In genomic region chr14:25607968-25608491, GRCm38 (mm10) we compare ENCODE assay signal across 8 mouse cellular contexts.
A peak's percentile ranks its signal among the peaks of the same experiment; 100 is the strongest.
DNase-seq lines count a peak whose midpoint lies in the region; ATAC-seq and TF ChIP-seq lines count a peak whose summit lies in the region.

No protein-coding gene starts in this region.

- H3K27me3 ChIP-seq in erythroblast, embryonic 14.5 days (ENCODE audit: control insufficient read depth) = peaks cover 50% of the 10 kb centered on the region
- H3K27me3 ChIP-seq in forebrain, embryonic 11.5 days (ENCODE audit: control insufficient read depth, insufficient read depth, low read length) = no peaks in the 10 kb centered on the region
- H3K27me3 ChIP-seq in hindbrain, embryonic 16.5 days (replicated peaks; ENCODE audit: control insufficient read depth, insufficient read depth, low read length) = no peaks in the 10 kb centered on the region
- H3K27me3 ChIP-seq in liver, adult 2 months (ENCODE audit: control insufficient read depth, insufficient read depth, low read length) = no peaks in the 10 kb centered on the region
- no peaks in the 10 kb centered on the region for H3K27me3 ChIP-seq in stomach, postnatal 0 days (ENCODE audit: control insufficient read depth, insufficient read depth, low read length)

- no peak for ATAC-seq in erythroblast, adult 5-6 weeks (replicated peaks; ENCODE audit: low FRiP score, poor library complexity, severe bottlenecking)
- peak; percentile 66 for ATAC-seq in activated CD4-positive, CD25-positive, alpha-beta regulatory T cell, adult 4 months
- peak; percentile 72 for ATAC-seq in forebrain, embryonic 11.5 days (replicated peaks; ENCODE audit: low FRiP score)
- peak; percentile 67 for ATAC-seq in hindbrain, embryonic 16.5 days
- peak; percentile 43 for ATAC-seq in monocyte, adult 5-6 weeks (replicated peaks; ENCODE audit: insufficient number of reproducible peaks, low FRiP score, low TSS enrichment, poor library complexity, severe bottlenecking)
- peak; percentile 36 for ATAC-seq in stomach, postnatal 0 days (ENCODE audit: low FRiP score, low TSS enrichment)

- H3K36me3 ChIP-seq in erythroblast, embryonic 14.5 days (ENCODE audit: control insufficient read depth) = no peaks in the 10 kb centered on the region
- no peaks in the 10 kb centered on the region for H3K36me3 ChIP-seq in forebrain, embryonic 11.5 days (ENCODE audit: control insufficient read depth, insufficient read depth, low read length)
- no peaks in the 10 kb centered on the region for H3K36me3 ChIP-seq in hindbrain, embryonic 16.5 days (ENCODE audit: control insufficient read depth, insufficient read depth, low read length)
- no peaks in the 10 kb centered on the region for H3K36me3 ChIP-seq in liver, adult 2 months (ENCODE audit: control insufficient read depth, insufficient read depth, low read length)
- H3K36me3 ChIP-seq in stomach, postnatal 0 days (ENCODE audit: control insufficient read depth, insufficient read depth, low read length) = no peaks in the 10 kb centered on the region

- TF ChIP-seq CTCF in liver, adult 2 months (IDR thresholded peaks at IDR 0.05; ENCODE audit: low read depth, low read length) = no peak
- 0 out of 2 replicates have a peak, but pooled peaks have one; percentile 7 for TF ChIP-seq CTCF in stomach, postnatal 0 days (IDR thresholded peaks at IDR 0.05; ENCODE audit: low read depth)

- peaks cover 17% of the 10 kb centered on the region; the same call in 1 of the 2 replicates for H3K79me2 ChIP-seq in liver, adult 2 months (ENCODE audit: control insufficient read depth, insufficient read depth, low read length)

- no peaks in the 10 kb centered on the region for H3K9me3 ChIP-seq in erythroblast, embryonic 14.5 days (ENCODE audit: control insufficient read depth, low read length)
- H3K9me3 ChIP-seq in forebrain, embryonic 11.5 days (ENCODE audit: control insufficient read depth, low read length) = no peaks in the 10 kb centered on the region
- no peaks in the 10 kb centered on the region for H3K9me3 ChIP-seq in hindbrain, embryonic 16.5 days (ENCODE audit: control insufficient read depth, low read length)
- H3K9me3 ChIP-seq in stomach, postnatal 0 days (ENCODE audit: control insufficient read depth, low read length) = no peaks in the 10 kb centered on the region

- TF ChIP-seq EP300 in stomach, postnatal 0 days (optimal IDR thresholded peaks at IDR 0.05) = no peak

- H3K27ac ChIP-seq in forebrain, embryonic 11.5 days (ENCODE audit: low read depth, low read length) = peak overlapping the region; percentile 98
- peak overlapping the region; percentile 98 for H3K27ac ChIP-seq in hindbrain, embryonic 16.5 days (ENCODE audit: low read depth, low read length)
- 0 out of 2 replicates have a peak overlapping the region, but pooled peaks have one; percentile 28 for H3K27ac ChIP-seq in liver, adult 2 months (replicated peaks; ENCODE audit: insufficient read depth, low read depth, low read length)
- peak overlapping the region; percentile 89 for H3K27ac ChIP-seq in stomach, postnatal 0 days (replicated peaks)

- under 1% methylated on average over 37 of the region's 53 CpGs for WGBS in forebrain, embryonic 11.5 days
- under 1% methylated on average over 29 of the region's 53 CpGs for WGBS in hindbrain, embryonic 16.5 days
- 79% methylated on average over 53 of the region's 53 CpGs for WGBS in liver, adult 2 months
- 5% methylated on average over 30 of the region's 53 CpGs for WGBS in stomach, postnatal 0 days

- H3K4me3 ChIP-seq in erythroblast, embryonic 14.5 days (replicated peaks) = peak overlapping the region; percentile 37
- H3K4me3 ChIP-seq in forebrain, embryonic 11.5 days (ENCODE audit: low read depth, low read length) = peak overlapping the region; percentile 83
- peak overlapping the region; percentile 61 for H3K4me3 ChIP-seq in hindbrain, embryonic 16.5 days (ENCODE audit: low read length)
- peak overlapping the region; percentile 59 for H3K4me3 ChIP-seq in liver, adult 2 months (ENCODE audit: insufficient read depth, low read depth, low read length)
- peak overlapping the region; percentile 71 for H3K4me3 ChIP-seq in stomach, postnatal 0 days (ENCODE audit: low read depth, low read length)

- peak overlapping the region; percentile 97 for H3K4me2 ChIP-seq in forebrain, embryonic 11.5 days (ENCODE audit: low read depth, low read length, severe bottlenecking)
- H3K4me2 ChIP-seq in hindbrain, embryonic 16.5 days (ENCODE audit: low read length) = peak overlapping the region; percentile 80
- peak overlapping the region; percentile 100 for H3K4me2 ChIP-seq in stomach, postnatal 0 days (replicated peaks; ENCODE audit: low read depth)

- TF ChIP-seq POLR2A in liver, adult 2 months (IDR thresholded peaks at IDR 0.05; ENCODE audit: extremely low read depth, insufficient read depth, low read length) = no peak

- H3K4me1 ChIP-seq in erythroblast, embryonic 14.5 days (ENCODE audit: control insufficient read depth) = peaks cover 11% of the 10 kb centered on the region
- H3K4me1 ChIP-seq in forebrain, embryonic 11.5 days (replicated peaks; ENCODE audit: control insufficient read depth, insufficient read depth, low read length) = peaks cover 61% of the 10 kb centered on the region
- peaks cover 59% of the 10 kb centered on the region for H3K4me1 ChIP-seq in hindbrain, embryonic 16.5 days (ENCODE audit: control insufficient read depth, insufficient read depth, low read depth, low read length)
- peaks cover 10% of the 10 kb centered on the region for H3K4me1 ChIP-seq in liver, adult 2 months (ENCODE audit: control insufficient read depth, insufficient read depth, low read length)
- peaks cover 25% of the 10 kb centered on the region for H3K4me1 ChIP-seq in stomach, postnatal 0 days (replicated peaks; ENCODE audit: control insufficient read depth, insufficient read depth)

- peak; percentile 80 for DNase-seq in forebrain, embryonic 11.5 days (ENCODE audit: low spot score)
- no peak for DNase-seq in liver, adult 2 months (ENCODE audit: extremely low read depth, low read depth, low spot score)
- DNase-seq in stomach, postnatal 0 days (ENCODE audit: low spot score) = peak; percentile 52

- peak overlapping the region; percentile 98 for H3K9ac ChIP-seq in forebrain, embryonic 11.5 days (ENCODE audit: low read length)
- peak overlapping the region; percentile 92 for H3K9ac ChIP-seq in hindbrain, embryonic 16.5 days (ENCODE audit: low read depth, low read length)
- H3K9ac ChIP-seq in liver, adult 2 months (ENCODE audit: low read depth, low read length) = peak overlapping the region; percentile 70
- peak overlapping the region; percentile 74 for H3K9ac ChIP-seq in stomach, postnatal 0 days (ENCODE audit: low read length)

Comparison
In these comparisons a context has a peak if more than half of its experiments do, and no peak if none do; other contexts are left out.
1. H3K27ac ChIP-seq: peak in every context shown above with its lines; median percentile 98 in forebrain, embryonic 11.5 days; 98 in hindbrain, embryonic 16.5 days; 89 in stomach, postnatal 0 days; 28 in liver, adult 2 months.